Mouse (Mus musculus): ENCODE measurements at regions not wholly inside any gene's neighbourhood (a gene's known extent, or its start where the extent isn't known, plus 50 kb on each side); places are given as distances from the start of the nearest gene placed in this dataset.
"Not testable (repeated sequence)": the region's sequence is repeated elsewhere in the genome, so short reads cannot be mapped to it uniquely, and the experiment has no call there.

DNA sequence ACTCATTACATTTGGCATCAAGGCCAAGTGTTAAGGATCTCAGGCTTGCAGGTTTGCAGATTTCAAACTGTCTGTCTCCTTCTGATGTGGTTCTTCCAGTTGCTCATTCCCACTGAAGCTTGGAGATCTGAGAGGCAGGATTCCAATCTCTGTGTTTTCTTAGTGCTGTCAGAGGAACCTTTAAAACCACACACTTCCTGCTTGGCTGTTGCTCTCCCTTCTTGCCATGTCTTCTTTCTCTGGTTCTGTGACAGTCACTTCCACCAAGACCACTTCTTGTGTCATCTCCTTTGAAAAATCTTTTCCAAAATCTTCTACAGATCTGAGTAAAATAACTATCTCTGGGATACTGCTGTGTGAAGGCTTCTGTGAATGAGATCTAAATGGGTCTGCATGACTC, 117.3 kb downstream of the Gm5426 start:
- no peak for DNase-seq

DNA sequence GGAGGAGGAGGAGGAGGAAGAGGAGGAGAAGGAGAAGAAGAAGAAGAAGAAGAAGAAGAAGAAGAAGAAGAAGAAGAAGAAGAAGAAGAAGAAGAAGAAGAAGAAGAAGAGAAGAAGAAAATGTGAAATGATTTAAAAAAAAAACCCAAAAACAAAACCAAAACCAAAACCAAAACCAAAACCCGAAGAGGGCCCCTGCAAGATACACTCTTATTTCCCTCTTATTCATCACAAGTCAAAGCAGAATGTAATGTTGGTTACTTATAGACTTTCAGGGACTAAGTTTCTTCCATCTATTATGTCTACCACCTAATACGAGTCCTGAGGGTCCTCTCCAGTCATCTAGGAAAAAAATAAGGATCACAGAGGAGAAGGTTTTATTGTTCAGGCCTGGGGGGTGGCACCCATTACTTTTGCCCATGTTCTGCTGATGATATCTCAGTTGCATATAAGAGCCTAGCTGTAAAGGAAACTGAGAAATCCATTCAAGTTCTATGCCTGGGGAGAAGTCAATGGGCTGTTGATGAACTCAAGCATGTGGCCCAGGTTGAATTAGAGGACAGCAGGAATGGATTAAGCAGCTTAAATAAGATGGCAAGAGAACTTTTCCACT, 118.0 kb downstream of the Gm5426 start:
- DNase-seq: no peak

DNA sequence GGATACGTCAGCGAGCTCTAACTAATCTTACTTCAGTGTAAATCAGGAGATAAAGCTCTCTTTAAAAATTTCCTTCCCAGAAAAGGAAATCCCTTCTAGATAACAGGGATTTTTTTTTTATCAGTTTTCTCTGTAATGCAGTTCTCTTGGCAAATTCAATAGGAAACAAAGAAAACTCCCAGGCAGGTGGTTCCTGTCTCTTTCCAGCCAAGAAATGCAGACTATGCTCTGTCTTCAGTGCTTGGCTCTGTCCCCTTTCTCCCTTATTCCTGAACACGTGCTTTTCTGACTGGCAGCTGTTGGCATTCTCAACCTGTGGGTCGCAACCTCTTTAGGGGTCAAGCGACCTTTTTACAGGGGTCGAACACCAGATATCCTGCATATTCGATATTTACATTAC, 121.5 kb downstream of the Gm5426 start:
- DNase-seq: peak; percentile 36

DNA sequence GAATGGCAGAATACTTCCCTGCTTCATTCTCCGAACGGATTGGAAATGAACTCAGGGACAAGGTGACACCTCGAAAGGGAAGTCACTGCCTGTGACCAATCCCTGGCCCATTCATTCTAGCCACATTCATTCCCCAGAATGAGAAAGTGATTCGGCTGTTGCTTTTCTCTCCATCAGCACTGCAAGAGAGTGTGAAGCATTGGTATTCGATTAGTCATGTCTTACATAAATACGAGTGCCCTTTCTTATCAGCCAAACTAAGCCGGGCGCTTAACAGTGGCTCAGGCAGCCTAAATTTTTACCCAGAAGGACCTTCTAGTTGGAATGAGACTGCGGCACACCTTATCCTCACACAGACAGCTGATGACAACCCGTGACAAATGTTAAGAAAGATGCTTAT, 122.8 kb downstream of the Gm5426 start:
- DNase-seq: no peak

DNA sequence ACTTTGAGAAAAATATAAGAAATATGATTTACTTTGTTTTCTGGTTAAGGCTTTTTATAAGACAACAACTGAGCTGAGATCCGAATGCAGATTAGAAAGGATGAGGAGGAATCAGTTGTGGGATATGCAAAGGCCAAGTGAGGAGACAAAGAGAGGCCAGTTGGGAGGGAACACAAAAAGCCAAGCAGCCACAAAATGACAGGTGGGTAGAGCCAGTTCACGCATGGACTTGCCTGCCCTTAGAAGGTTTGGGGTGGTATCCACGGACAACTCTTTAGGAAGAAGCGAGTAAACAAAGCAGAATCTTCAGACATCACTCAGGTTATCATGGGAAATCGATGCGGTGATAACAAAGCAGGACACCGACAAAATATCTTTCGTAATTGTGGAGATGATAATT, 123.2 kb downstream of the Gm5426 start:
- no peak for DNase-seq

DNA sequence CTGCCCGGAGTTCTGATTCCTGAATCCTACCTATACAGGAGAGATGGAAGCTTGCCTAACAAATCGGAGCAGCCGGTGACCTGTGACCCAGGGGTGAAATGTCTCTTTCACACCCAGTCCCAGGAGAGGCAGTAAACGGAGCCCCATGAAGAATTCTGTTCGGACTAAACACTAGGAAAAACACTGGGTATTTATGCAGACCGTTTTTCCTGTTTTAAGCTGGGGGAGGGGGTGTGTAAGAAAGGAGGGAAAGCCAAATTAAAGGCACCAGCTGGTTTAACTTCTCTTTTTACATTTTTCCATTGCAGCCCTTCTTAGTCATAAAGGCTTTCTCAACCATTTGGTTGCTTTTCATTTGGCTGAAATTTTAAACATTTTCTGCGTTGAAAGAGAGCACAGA, 127.1 kb downstream of the Gm5426 start:
- peak; percentile 55 for DNase-seq

DNA sequence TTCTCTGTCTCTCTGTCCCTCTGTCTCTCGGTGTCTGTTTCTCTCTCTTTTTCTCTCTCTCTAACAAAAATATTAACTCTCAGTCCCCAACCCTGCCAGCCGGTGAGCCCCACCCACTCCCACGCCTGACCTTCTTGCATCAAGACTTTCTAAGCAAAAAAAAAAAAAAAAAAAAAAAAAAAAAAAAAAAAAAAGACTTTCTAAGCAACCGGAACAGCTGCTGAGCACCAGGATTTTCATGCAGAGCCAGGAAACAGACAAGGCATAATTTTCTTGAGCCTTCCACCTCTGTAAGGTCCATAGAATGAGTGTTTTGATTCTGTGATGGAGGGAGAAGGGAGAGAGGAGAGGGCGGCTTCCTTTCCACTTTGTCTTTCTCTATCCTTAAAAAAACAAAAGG, 128.0 kb downstream of the Gm5426 start:
- DNase-seq: peak; percentile 44

DNA sequence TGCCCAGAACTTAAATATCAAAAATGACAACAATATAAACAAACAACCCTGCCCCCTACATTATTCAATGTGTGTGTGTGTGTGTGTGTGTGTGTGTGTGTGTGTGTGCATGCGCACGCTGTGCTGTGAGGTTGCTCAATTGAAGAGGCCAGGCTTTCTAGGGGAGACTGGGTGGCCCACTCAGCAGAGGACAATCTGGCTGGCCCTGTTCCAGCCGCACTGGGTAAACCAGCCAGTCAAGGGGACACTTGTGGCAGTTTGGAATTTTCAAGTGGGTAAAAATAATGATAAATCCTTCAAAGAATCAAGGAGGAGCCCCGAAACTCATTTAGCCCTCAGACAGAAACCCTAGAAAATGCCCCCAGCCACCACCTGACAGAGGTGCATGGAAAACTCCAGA, 128.5 kb downstream of the Gm5426 start:
- DNase-seq: peak; percentile 50

DNA sequence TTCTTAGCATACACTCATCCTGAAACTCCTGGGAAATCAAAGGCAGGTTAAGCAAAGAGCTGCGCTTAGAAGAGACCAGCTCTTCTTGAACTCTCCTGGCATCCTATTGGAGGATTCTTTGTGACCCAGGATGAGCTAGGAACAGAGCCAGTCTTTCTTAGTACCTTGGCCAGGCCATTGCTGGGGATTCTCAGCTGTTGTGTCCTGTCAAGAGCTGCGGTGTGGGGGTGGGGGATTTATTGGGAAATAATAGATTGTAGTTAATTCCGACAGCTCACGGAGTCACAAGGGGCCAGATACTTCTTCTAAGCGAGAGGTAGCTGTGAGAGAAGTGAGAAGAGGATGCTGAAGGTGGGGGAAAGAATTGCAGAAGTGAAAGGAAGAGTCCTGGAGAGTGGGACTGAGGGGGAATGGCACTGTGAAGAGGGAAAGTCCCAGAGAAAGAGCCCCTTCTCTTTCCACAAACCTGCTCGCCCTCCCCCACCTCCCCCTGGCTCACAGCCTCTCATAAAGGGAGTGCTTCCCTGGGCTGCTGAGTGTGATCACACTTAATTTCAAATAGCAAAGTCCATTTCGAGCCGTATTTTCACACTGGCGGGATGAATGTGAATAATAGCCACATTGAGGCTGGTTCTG, 129.8 kb downstream of the Gm5426 start:
- no peak for DNase-seq

DNA sequence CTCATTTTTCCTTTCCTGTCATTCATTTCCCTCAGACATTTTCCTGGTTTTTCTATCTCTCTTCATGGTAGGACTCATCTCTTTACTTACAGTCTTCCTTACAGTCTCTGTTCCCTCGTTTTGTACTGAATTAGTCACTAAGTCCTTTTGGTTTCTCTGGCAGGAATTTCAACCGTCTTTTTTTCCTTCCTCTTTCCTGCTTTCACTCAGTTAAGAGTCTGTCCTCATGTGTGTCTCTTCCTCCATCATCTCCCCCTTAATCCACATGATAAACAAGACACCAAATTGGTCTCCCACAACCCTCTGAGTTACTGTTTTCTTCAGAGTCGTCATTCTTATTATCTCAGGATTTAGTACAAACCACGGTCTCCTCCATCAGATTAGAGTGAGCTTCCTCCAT, 131.2 kb downstream of the Gm5426 start:
- no peak for DNase-seq

DNA sequence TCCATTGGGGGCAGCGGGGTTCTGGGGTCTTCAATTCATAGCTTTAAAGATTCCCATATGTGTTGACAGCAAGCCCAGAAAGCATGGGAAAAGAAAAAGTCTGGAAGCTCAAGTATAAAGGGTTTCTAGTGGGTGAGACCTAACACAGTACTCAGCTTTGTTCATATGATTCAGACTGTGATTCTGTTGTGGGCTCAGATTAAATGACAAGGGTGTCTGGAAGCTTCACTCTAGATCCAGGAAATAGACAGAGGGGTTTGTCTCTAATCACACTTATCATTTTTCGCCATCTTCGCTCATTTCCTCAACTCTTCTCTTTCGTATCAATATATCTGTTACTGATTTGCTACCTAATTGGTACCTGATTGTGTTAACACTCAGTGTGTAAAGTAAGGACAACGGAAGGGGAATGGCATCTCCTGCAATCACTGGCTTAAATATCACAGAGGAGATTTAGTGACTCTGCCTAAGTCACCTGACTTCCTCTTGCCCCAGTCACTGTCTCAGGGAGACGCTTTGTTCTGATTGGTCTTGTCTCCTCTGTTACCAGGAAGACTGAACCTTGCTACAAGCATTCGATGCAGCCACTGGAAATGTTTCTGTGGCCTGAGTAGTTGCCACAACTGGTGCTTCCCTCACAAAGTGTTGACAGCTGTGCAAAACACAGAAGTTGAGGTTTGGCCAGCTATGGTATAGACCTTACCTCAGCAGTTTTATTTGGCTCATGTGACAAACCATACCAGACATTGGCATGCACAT, 137.4 kb downstream of the Gm5426 start:
- DNase-seq: no peak

DNA sequence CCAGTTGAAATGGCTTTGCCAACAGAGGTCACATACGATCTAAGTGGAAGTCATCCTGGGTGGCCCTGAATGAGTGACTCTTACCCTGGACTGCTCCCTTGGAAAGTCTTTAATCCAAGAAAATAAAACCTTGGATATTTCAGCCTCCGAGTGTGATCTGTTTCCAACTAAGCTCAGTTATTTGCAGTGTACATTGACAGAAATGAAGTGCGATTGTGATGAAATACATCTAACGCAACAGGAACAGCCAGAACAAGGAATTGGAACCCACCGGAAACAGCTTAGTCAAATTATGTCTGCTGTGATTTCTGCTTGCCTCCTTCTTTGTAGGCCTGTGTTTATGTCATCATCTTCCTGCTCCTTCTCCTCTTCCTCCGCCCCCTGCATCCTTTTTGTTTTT, 143.7 kb downstream of the Gm5426 start:
- DNase-seq: no peak

DNA sequence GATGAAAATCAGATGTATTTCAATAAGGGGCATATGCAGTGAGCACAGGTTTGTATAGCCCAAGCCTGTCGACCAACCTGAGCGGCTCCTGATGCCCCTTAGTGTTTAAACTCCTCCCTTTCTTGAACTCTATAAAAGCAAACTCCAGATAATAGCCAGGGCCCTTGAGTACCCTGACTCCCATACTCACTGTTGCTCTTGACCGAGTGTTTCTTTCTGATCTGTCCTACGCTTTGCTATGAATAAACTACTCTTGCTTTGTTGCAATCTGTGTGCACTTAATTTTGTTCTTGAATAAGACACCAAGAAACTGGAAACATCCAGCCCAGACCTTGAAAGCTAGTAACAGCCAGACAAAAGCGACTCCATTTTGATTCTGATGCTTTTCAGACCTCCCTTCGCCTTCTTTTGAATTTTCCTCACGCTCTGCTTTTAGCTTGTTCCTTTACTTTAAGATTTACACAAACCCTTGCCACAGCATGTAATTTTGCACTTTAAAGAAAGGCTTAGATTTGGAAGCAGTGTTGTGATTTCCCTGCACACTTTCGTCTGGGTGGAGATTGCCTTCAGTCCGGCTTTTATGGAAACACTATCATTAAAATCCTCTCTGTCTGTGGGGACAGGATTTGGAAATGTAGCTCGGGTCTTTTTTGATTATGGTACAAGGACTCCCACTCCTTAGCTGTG, 149.1 kb downstream of the Gm5426 start:
- no peak for DNase-seq

DNA sequence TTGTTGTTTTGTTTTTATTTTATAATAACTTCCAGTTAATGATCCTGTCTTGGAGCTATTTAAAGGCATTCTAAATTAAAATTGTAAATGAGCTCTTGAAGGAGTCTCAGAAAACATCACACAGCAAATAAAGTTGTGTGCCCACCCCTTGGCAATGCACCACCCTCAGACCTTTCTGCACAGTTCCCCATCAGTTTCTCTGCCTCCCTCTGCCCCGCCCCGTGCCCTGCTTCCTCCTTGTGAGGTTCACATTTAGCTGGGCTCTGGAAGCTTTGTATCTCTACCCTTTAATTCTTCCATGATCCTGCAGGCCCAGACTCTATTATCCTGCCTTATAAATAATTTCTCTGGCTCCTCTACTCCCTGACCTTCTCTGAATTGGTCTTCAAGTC, 149.7 kb downstream of the Gm5426 start:
- no peak for DNase-seq

DNA sequence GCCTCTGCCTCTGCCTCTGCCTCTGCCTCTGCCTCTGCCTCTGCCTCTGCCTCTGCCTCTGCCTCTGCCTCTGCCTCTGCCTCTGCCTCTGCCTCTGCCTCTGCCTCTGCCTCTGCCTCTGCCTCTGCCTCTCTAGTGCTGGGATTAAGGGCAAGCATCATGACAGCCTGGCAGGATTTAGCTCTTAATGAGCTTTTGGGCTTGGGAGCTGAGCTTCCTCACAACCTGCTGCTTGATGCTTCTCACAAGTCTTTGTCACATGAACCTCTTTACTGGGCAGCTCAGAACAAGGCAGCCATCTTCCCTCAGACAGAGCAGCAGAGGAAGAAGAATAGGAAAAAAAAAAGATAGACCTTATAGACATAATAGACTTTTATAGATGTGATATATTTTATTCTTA, 152.6 kb downstream of the Gm5426 start:
- not testable (repeated sequence) for DNase-seq

DNA sequence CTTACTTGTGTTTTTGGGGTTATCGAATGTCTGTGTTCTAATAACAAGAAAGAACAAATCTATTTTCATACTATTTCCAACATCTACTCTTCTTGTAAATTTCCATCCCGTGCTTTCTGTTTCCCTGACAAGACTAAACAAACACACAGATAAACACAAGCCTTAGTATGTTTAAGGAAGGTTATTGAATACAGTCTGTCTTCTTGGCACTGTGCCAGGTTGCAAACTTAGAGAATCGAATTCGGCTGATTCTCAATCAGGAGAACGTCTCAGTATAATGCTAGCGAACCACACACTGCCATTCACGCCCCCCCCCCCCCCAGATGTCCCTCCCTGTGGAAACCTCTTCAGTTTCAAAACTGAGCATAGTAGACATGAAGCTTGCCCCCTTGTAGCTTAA, 157.2 kb downstream of the Gm5426 start:
- no peak for DNase-seq

DNA sequence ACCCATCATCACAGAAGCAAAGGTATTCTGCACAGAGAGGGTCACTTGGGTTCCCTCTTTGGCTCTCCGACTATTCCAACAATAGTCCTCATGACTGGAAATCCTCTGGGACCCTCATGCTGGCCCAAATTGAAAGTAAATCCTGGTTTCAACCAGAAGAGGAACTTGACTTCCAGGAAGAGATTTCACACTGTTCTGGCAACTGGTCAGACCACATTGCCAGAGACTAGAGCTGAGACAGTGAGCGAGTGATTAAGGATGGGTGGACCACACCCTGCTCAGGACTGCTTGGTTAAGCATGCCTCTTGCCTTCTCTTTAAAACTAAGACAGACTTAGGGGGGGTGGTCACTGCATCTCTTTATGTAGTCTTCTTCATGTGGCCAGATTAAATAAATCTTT, 158.3 kb downstream of the Gm5426 start:
- peak; percentile 34 for DNase-seq

DNA sequence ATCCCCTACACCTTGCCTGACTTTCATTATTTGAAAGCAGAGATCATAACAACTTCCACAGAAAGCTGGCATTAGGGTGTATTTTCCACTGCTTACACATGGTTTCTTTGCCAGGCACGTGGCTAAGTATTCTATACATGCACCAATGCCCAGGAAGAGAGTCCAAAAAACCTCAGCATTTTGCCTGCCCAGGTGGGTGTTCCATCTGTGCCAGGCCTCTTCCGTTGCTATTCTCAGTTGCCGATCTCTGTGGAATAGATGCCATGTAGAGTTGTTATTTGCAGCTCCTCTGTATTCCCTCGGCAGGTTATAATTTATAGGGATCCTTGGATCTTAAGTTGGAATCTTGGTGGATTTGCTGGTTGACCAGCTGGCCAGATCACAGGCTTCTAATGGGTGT, 161.3 kb downstream of the Gm5426 start:
- DNase-seq: no peak

DNA sequence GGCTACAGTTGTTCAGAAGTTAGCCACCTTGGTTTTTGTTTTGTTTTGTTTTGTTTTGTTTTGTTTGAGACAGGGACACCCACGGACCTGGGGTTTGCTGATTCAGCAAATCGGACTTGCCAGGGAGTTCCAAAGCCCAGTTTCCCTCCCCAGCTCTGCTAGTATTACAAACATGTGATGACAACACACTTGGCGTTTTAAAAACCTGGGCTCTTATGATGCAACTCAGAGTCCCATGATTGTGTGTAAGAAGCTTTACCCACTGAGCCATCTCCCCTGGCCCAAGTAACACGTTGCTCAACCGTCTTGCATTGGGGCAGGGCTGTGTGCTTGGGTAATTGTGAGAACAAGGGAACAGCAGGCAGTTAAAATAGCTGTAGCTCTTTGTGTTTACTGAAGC, 162.2 kb downstream of the Gm5426 start:
- DNase-seq: no peak

DNA sequence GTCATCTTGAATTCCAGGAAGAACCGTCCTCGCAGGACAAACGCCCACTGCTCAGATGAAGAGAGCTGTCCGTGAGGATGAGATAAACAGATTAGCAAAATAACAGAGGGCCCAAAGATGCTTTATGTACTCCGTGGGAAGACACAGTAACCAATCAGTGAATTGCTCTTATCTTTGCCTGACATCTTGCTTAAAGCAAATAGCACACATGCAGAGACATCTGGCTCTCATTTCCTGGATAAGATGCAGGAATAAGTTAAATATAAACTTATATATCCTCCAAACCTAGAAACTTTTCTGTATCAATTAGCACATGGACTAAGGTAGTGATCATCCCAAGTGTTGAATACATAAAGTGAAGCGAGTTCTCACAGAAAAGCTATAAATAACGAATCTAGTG, 169.3 kb downstream of the Gm5426 start:
- no peak for DNase-seq

DNA sequence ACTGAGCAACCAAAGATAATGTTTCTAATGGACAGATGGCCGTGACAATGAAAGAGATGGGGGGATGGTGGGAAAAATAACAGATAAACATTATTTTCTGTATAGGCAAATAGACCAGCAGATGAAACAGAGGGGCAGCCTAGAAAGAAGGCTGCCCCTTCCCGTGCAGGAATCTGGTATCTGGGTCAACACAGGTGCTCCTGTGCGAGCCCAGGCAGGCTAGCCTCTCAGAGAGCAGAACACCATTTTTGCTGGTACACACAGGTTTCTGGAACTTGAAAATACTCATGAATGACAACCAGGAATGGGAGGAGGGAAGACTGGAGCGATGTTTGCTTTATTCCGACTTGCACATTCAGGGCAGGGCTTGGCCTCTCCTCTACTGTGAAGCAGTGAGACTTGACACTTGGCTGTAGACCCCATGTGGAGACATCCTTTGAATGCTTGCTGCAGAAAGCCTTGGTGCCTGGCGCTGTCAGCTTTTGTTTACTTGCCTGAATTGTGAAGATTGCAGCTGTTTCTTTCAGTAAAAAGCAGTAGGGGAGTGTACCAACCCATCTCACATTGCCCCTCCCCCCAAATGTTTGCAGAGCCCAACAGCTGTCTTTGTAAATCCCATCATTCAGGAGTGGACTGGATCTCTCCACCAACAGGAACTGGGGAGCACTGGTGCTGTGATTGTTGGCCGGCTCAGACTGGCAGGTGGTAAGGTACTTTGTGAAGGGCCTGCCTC, 172.5 kb downstream of the Gm5426 start:
- peak; percentile 63 for DNase-seq

DNA sequence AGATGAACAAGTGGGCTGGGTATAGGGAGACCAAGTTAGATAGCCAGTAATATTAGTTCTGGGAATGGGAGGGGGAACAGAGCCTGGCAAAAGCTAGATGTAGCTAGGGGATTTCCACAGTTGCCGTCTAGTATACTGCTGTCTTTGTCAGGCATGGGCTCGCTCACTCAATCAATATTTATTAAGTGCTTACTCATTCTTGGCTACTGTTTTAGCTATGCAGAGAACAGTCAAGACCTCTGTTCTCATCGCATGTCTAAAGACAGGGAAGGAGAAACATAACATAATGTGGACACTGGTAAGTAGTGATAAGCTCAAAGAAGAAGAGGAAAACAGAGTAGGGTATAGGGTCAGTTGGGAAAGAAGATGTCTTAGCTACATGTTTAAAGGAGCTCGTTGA, 173.4 kb downstream of the Gm5426 start:
- DNase-seq: no peak

DNA sequence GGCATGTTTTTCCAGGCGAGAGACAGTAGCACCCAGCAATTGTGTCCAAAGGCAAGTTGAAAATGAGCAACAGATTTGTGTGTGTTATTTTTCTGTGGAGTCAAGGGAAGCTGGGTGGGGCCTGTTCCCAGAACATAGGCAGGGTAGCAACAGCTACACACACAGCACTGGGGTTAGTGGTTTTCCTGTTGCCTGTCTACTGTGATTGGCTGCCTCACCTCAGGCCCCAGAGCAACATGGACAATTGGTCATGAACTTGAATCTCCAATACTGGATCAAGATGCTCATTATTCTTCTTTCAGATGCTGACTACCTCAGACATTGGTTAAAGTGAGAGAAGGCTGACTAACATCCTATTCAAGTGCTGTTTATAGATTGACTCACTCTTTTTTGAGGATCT, 188.9 kb downstream of the Gm5426 start:
- DNase-seq: no peak

All from kidney, postnatal 10 days (tissue).